Mouse (Mus musculus): ENCODE data around the gene Ttc7b. TPM values are rescaled to one million over a fixed set of nuclear protein-coding genes. Genes with fewer than 3 reads are reported as not detected.
A peak's percentile ranks its signal among the peaks of the same experiment; 100 is the strongest.

Ttc7b gene
- polyA plus RNA-seq, 1 experiment from 2014 or later, result 7.0 TPM

GRCm38 (mm10) chr12:100435763-100436162 lies 84.9 kb downstream of the Ttc7b start:
- Histone ChIP-seq H3K27ac (replicated peaks; ENCODE audit: low read depth, low read length) (no peak overlapping the region), H3K9ac (ENCODE audit: low read length) (no peak overlapping the region), H3K4me3 (ENCODE audit: low read depth, low read length) (no peak overlapping the region), H3K4me1 (ENCODE audit: control insufficient read depth, insufficient read depth, low read length) (no peaks in the 10 kb centered on the region), H3K4me2 (ENCODE audit: low read depth, severe bottlenecking) (no peak overlapping the region), H3K36me3 (ENCODE audit: control insufficient read depth, insufficient read depth, low read length) (no peaks in the 10 kb centered on the region), H3K9me3 (ENCODE audit: control insufficient read depth, low read length) (no peaks in the 10 kb centered on the region), H3K27me3 (ENCODE audit: control insufficient read depth, insufficient read depth, low read length) (no peaks in the 10 kb centered on the region)
- WGBS, result 96% methylated on average over 1 of the region's 1 CpGs
- ATAC-seq (ENCODE audit: insufficient number of reproducible peaks, low FRiP score, low TSS enrichment, low read depth) (no peak), DNase-seq (ENCODE audit: low spot score) (no peak)

- ATAC-seq (ENCODE audit: insufficient number of reproducible peaks, low FRiP score, low TSS enrichment, low read depth) (no peak), DNase-seq (ENCODE audit: low spot score) (no peak)
- Histone ChIP-seq H3K9ac (ENCODE audit: low read length) (no peak overlapping the region), H3K4me1 (ENCODE audit: control insufficient read depth, insufficient read depth, low read length) (no peaks in the 10 kb centered on the region), H3K4me3 (ENCODE audit: low read depth, low read length) (no peak overlapping the region), H3K9me3 (ENCODE audit: control insufficient read depth, low read length) (no peaks in the 10 kb centered on the region), H3K27ac (replicated peaks; ENCODE audit: low read depth, low read length) (no peak overlapping the region), H3K4me2 (ENCODE audit: low read depth, severe bottlenecking) (no peak overlapping the region), H3K36me3 (ENCODE audit: control insufficient read depth, insufficient read depth, low read length) (no peaks in the 10 kb centered on the region), H3K27me3 (ENCODE audit: control insufficient read depth, insufficient read depth, low read length) (no peaks in the 10 kb centered on the region)
- 94% methylated on average over 6 of the region's 6 CpGs for WGBS
Observed at GRCm38 (mm10) chr12:100431830-100432229, 88.8 kb downstream of the Ttc7b start.

- Histone ChIP-seq H3K27me3 (ENCODE audit: control insufficient read depth, insufficient read depth, low read length) (no peaks in the 10 kb centered on the region), H3K9me3 (ENCODE audit: control insufficient read depth, low read length) (no peaks in the 10 kb centered on the region), H3K36me3 (ENCODE audit: control insufficient read depth, insufficient read depth, low read length) (no peaks in the 10 kb centered on the region), H3K4me2 (ENCODE audit: low read depth, severe bottlenecking) (no peak overlapping the region), H3K27ac (replicated peaks; ENCODE audit: low read depth, low read length) (no peak overlapping the region), H3K4me1 (ENCODE audit: control insufficient read depth, insufficient read depth, low read length) (no peaks in the 10 kb centered on the region), H3K9ac (ENCODE audit: low read length) (no peak overlapping the region), H3K4me3 (ENCODE audit: low read depth, low read length) (no peak overlapping the region)
- no peak for DNase-seq (ENCODE audit: low spot score)
- no peak for ATAC-seq (ENCODE audit: insufficient number of reproducible peaks, low FRiP score, low TSS enrichment, low read depth)
- 94% methylated on average over 6 of the region's 6 CpGs for WGBS
Observed at GRCm38 (mm10) chr12:100429414-100430114, 91.1 kb downstream of the Ttc7b start.

GRCm38 (mm10) chr12:100428183-100428582 lies 92.4 kb downstream of the Ttc7b start:
- DNase-seq (ENCODE audit: low spot score), result no peak
- Histone ChIP-seq H3K27me3 (ENCODE audit: control insufficient read depth, insufficient read depth, low read length) (no peaks in the 10 kb centered on the region), H3K27ac (replicated peaks; ENCODE audit: low read depth, low read length) (no peak overlapping the region), H3K4me2 (ENCODE audit: low read depth, severe bottlenecking) (no peak overlapping the region), H3K36me3 (ENCODE audit: control insufficient read depth, insufficient read depth, low read length) (no peaks in the 10 kb centered on the region), H3K9me3 (ENCODE audit: control insufficient read depth, low read length) (no peaks in the 10 kb centered on the region), H3K9ac (ENCODE audit: low read length) (no peak overlapping the region), H3K4me3 (ENCODE audit: low read depth, low read length) (no peak overlapping the region), H3K4me1 (ENCODE audit: control insufficient read depth, insufficient read depth, low read length) (no peaks in the 10 kb centered on the region)
- WGBS, result 87% methylated on average over 4 of the region's 4 CpGs
- no peak for ATAC-seq (ENCODE audit: insufficient number of reproducible peaks, low FRiP score, low TSS enrichment, low read depth)

- H3K27me3 ChIP-seq (ENCODE audit: control insufficient read depth, insufficient read depth, low read length), result no peaks in the 10 kb centered on the region
- 75% methylated on average over 4 of the region's 4 CpGs for WGBS
- ATAC-seq (ENCODE audit: insufficient number of reproducible peaks, low FRiP score, low TSS enrichment, low read depth), result no peak
Observed at GRCm38 (mm10) chr12:100426212-100426611, 94.4 kb downstream of the Ttc7b start.

GRCm38 (mm10) chr12:100425028-100425427 lies 95.6 kb downstream of the Ttc7b start:
- 93% methylated on average over 6 of the region's 6 CpGs for WGBS
- no peaks in the 10 kb centered on the region for H3K9me3 ChIP-seq (ENCODE audit: control insufficient read depth, low read length)
- no peak overlapping the region for H3K27ac ChIP-seq (replicated peaks; ENCODE audit: low read depth, low read length)
- ATAC-seq (ENCODE audit: insufficient number of reproducible peaks, low FRiP score, low TSS enrichment, low read depth) (no peak), DNase-seq (ENCODE audit: low spot score) (no peak)
- no peaks in the 10 kb centered on the region for H3K4me1 ChIP-seq (ENCODE audit: control insufficient read depth, insufficient read depth, low read length)
- H3K9ac ChIP-seq (ENCODE audit: low read length), result no peak overlapping the region
- H3K4me3 ChIP-seq (ENCODE audit: low read depth, low read length), result no peak overlapping the region
- H3K4me2 ChIP-seq (ENCODE audit: low read depth, severe bottlenecking), result no peak overlapping the region
- no peaks in the 10 kb centered on the region for H3K27me3 ChIP-seq (ENCODE audit: control insufficient read depth, insufficient read depth, low read length)
- H3K36me3 ChIP-seq (ENCODE audit: control insufficient read depth, insufficient read depth, low read length), result no peaks in the 10 kb centered on the region

More at GRCm38 (mm10) chr12:100426212-100426611, 94.4 kb downstream of the Ttc7b start:
- Histone ChIP-seq H3K4me3 (ENCODE audit: low read depth, low read length) (no peak overlapping the region), H3K27ac (replicated peaks; ENCODE audit: low read depth, low read length) (no peak overlapping the region), H3K4me1 (ENCODE audit: control insufficient read depth, insufficient read depth, low read length) (no peaks in the 10 kb centered on the region), H3K4me2 (ENCODE audit: low read depth, severe bottlenecking) (no peak overlapping the region), H3K9ac (ENCODE audit: low read length) (no peak overlapping the region), H3K36me3 (ENCODE audit: control insufficient read depth, insufficient read depth, low read length) (no peaks in the 10 kb centered on the region), H3K9me3 (ENCODE audit: control insufficient read depth, low read length) (no peaks in the 10 kb centered on the region)
- no peak for DNase-seq (ENCODE audit: low spot score)

GRCm38 (mm10) chr12:100422286-100422820 lies 98.3 kb downstream of the Ttc7b start:
- DNase-seq (ENCODE audit: low spot score), result no peak
- H3K4me3 ChIP-seq (ENCODE audit: low read depth, low read length), result no peak overlapping the region
- no peak overlapping the region for H3K9ac ChIP-seq (ENCODE audit: low read length)
- no peaks in the 10 kb centered on the region for H3K27me3 ChIP-seq (ENCODE audit: control insufficient read depth, insufficient read depth, low read length)
- 88% methylated on average over 6 of the region's 6 CpGs for WGBS
- ATAC-seq (ENCODE audit: insufficient number of reproducible peaks, low FRiP score, low TSS enrichment, low read depth), result no peak
- H3K36me3 ChIP-seq (ENCODE audit: control insufficient read depth, insufficient read depth, low read length), result no peaks in the 10 kb centered on the region
- no peak overlapping the region for H3K4me2 ChIP-seq (ENCODE audit: low read depth, severe bottlenecking)
- H3K9me3 ChIP-seq (ENCODE audit: control insufficient read depth, low read length), result no peaks in the 10 kb centered on the region
- no peak overlapping the region for H3K27ac ChIP-seq (replicated peaks; ENCODE audit: low read depth, low read length)
- H3K4me1 ChIP-seq (ENCODE audit: control insufficient read depth, insufficient read depth, low read length), result no peaks in the 10 kb centered on the region

GRCm38 (mm10) chr12:100421538-100421937 lies 99.1 kb downstream of the Ttc7b start:
- peak; percentile 43 for DNase-seq (ENCODE audit: low spot score)
- ATAC-seq (ENCODE audit: insufficient number of reproducible peaks, low FRiP score, low TSS enrichment, low read depth), result no peak
- no peaks in the 10 kb centered on the region for H3K9me3 ChIP-seq (ENCODE audit: control insufficient read depth, low read length)
- H3K36me3 ChIP-seq (ENCODE audit: control insufficient read depth, insufficient read depth, low read length), result no peaks in the 10 kb centered on the region
- H3K4me1 ChIP-seq (ENCODE audit: control insufficient read depth, insufficient read depth, low read length), result no peaks in the 10 kb centered on the region
- 70% methylated on average over 6 of the region's 6 CpGs for WGBS
- no peaks in the 10 kb centered on the region for H3K27me3 ChIP-seq (ENCODE audit: control insufficient read depth, insufficient read depth, low read length)
- no peak overlapping the region for H3K27ac ChIP-seq (replicated peaks; ENCODE audit: low read depth, low read length)
- no peak overlapping the region for H3K9ac ChIP-seq (ENCODE audit: low read length)
- no peak overlapping the region for H3K4me2 ChIP-seq (ENCODE audit: low read depth, severe bottlenecking)
- H3K4me3 ChIP-seq (ENCODE audit: low read depth, low read length), result no peak overlapping the region

GRCm38 (mm10) chr12:100420903-100421302 lies 99.7 kb downstream of the Ttc7b start:
- no peaks in the 10 kb centered on the region for H3K36me3 ChIP-seq (ENCODE audit: control insufficient read depth, insufficient read depth, low read length)
- H3K27ac ChIP-seq (replicated peaks; ENCODE audit: low read depth, low read length), result no peak overlapping the region
- no peak overlapping the region for H3K9ac ChIP-seq (ENCODE audit: low read length)
- ATAC-seq (ENCODE audit: insufficient number of reproducible peaks, low FRiP score, low TSS enrichment, low read depth) (no peak), DNase-seq (ENCODE audit: low spot score) (no peak)
- no peaks in the 10 kb centered on the region for H3K9me3 ChIP-seq (ENCODE audit: control insufficient read depth, low read length)
- H3K4me2 ChIP-seq (ENCODE audit: low read depth, severe bottlenecking), result no peak overlapping the region
- no peaks in the 10 kb centered on the region for H3K27me3 ChIP-seq (ENCODE audit: control insufficient read depth, insufficient read depth, low read length)
- WGBS, result 93% methylated on average over 6 of the region's 6 CpGs
- no peaks in the 10 kb centered on the region for H3K4me1 ChIP-seq (ENCODE audit: control insufficient read depth, insufficient read depth, low read length)
- H3K4me3 ChIP-seq (ENCODE audit: low read depth, low read length), result no peak overlapping the region
